Mouse (Mus musculus) gastrocnemius, postnatal 14 days (tissue): ENCODE results near the gene Glis1. TPM values are rescaled to one million over a fixed set of nuclear protein-coding genes. Genes with fewer than 3 reads are reported as not detected.
"Not testable (repeated sequence)": the region's sequence is repeated elsewhere in the genome, so short reads cannot be mapped to it uniquely, and the experiment has no call there.

Source experiments
- DNase-seq: peaks from one replicate; pipeline ENCODE4 v3.0.0; 2021; ENCODE audit warnings: mixed read lengths
- intact Hi-C: fragments of 180-260 bp; cut with DNase I; formaldehyde crosslinking; loops from one replicate; pipeline ENCODE4 v1.15.1; 2025; ENCODE audit warnings: low total_unique reads
- total RNA-seq, 2 experiments: library from RNA; stranded (reverse); gene quantifications; 2 replicates each; pipeline ENCODE4 v1.2.3; 2021

The Glis1 gene
- total RNA-seq, 2 experiments from 2014 or later, result 0.27 to 0.80 TPM

GRCm38 (mm10) chr4:107558801-107559200 lies 124.4 kb downstream of the Glis1 start:
- DNase-seq, result no peak
- intact Hi-C loops, result no loop called here

GRCm38 (mm10) chr4:107561056-107561455 lies 126.7 kb downstream of the Glis1 start:
- DNase-seq, result peak; percentile 14
- intact Hi-C loops, result no loop called here

- intact Hi-C loops, result no loop called here
- DNase-seq, result no peak
These were observed 133.8 kb downstream of the Glis1 start for GRCm38 (mm10) chr4:107568159-107568558.

- DNase-seq, result no peak
- intact Hi-C loops, result no loop called here
These were observed 134.6 kb downstream of the Glis1 start for GRCm38 (mm10) chr4:107568881-107569443.

- intact Hi-C loops, result no loop called here
- DNase-seq, result no peak
These were observed 136.1 kb downstream of the Glis1 start for GRCm38 (mm10) chr4:107570329-107571014.

- intact Hi-C loops, result no loop called here
- peak; percentile 18 for DNase-seq
These were observed 141.4 kb downstream of the Glis1 start for GRCm38 (mm10) chr4:107575781-107576180.

GRCm38 (mm10) chr4:107576742-107577141 lies 142.4 kb downstream of the Glis1 start:
- intact Hi-C loops, result no loop called here
- DNase-seq, result peak; percentile 24

- DNase-seq, result no peak
These were observed 142.9 kb downstream of the Glis1 start for GRCm38 (mm10) chr4:107577146-107577839.

GRCm38 (mm10) chr4:107580883-107581282 lies 146.5 kb downstream of the Glis1 start:
- intact Hi-C loops, result no loop called here
- no peak for DNase-seq

More at GRCm38 (mm10) chr4:107577146-107577839, 142.9 kb downstream of the Glis1 start:
- intact Hi-C loops, result no loop called here

GRCm38 (mm10) chr4:107586391-107586790 lies 152.0 kb downstream of the Glis1 start:
- DNase-seq, result no peak
- intact Hi-C loops, result no loop called here

GRCm38 (mm10) chr4:107588637-107589036 lies 154.2 kb downstream of the Glis1 start:
- intact Hi-C loops, result no loop called here
- DNase-seq, result no peak

- DNase-seq, result no peak
- intact Hi-C loops, result no loop called here
These were observed 154.7 kb downstream of the Glis1 start for GRCm38 (mm10) chr4:107589046-107589445.

- DNase-seq, result no peak
- intact Hi-C loops, result no loop called here
These were observed 156.6 kb downstream of the Glis1 start for GRCm38 (mm10) chr4:107590805-107591534.

GRCm38 (mm10) chr4:107593426-107593825 lies 159.0 kb downstream of the Glis1 start:
- no peak for DNase-seq
- intact Hi-C loops, result no loop called here

GRCm38 (mm10) chr4:107597226-107597897 lies 163.0 kb downstream of the Glis1 start:
- no peak for DNase-seq

GRCm38 (mm10) chr4:107597898-107598580 lies 163.6 kb downstream of the Glis1 start:
- no peak for DNase-seq
- intact Hi-C loops, result no loop called here

More at GRCm38 (mm10) chr4:107597226-107597897, 163.0 kb downstream of the Glis1 start:
- intact Hi-C loops, result no loop called here

GRCm38 (mm10) chr4:107598581-107598958 lies 164.2 kb downstream of the Glis1 start:
- DNase-seq, intact Hi-C loops: not testable (repeated sequence)

- intact Hi-C loops, result loop anchor here (10.0 kb wide), 1 partner anchor 117 kb away; no protein-coding TSS in a partner anchor
- DNase-seq, result no peak
These were observed 167.9 kb downstream of the Glis1 start for GRCm38 (mm10) chr4:107602284-107602683.

- intact Hi-C loops, result loop anchor here (10.0 kb wide), 1 partner anchor 118 kb away; no protein-coding TSS in a partner anchor
- DNase-seq, result peak; percentile 29
These were observed 168.4 kb downstream of the Glis1 start for GRCm38 (mm10) chr4:107602787-107603186.
